Mouse (Mus musculus) Patski (cell line): ENCODE results near the gene Nit2. TPM values are rescaled to one million over a fixed set of nuclear protein-coding genes. Genes with fewer than 3 reads are reported as not detected.

Experiments used
- ATAC-seq: fragments of 100-300 bp; one replicate; pipeline ENCODE4 v1.8.0; 2021
- CTCF ChIA-PET: fragments of 350-600 bp; sonication (Branson Sonifier 250); formaldehyde crosslinking; loops from one replicate; lab custom pipeline; 2022; ENCODE audit warnings: inconsistent platforms; lab: Charles Lee
- POLR2A ChIA-PET: fragments of 350-600 bp; sonication (Branson Sonifier 250); formaldehyde crosslinking; loops from one replicate; lab custom pipeline; 2022; ENCODE audit warnings: antibody characterized with exemption, inconsistent platforms; lab: Charles Lee
- DNase-seq: peaks from one replicate; pipeline ENCODE4 v3.0.0-alpha.2; 2011; ENCODE audit warnings: low read depth, low spot score
- H3K27me3 ChIP-seq: fragments of 371-371 bp; one replicate; pipeline ENCODE4 v1.5.1; 2021
- CTCF ChIP-seq: fragments of 100-300 bp; IDR thresholded peaks from one replicate; pipeline ENCODE4 v1.5.1; 2021
- in situ Hi-C: fragments of 300-500 bp; cut with MboI; formaldehyde crosslinking; loops from 3 replicates; pipeline ENCODE4 v1.11.1; 2018; ENCODE audit warnings: low pct_unique_long_range_greater_than_20kb, mixed read lengths
- polyA plus RNA-seq: library from polyadenylated mRNA; unstranded; gene quantifications from one replicate; pipeline ENCODE4 v1.2.3, GENCODE M21; 2021

The Nit2 gene
- polyA plus RNA-seq, result 58.8 TPM

- ATAC-seq (peak; percentile 93), DNase-seq (peak; percentile 58)
- ChIA-PET POLR2A (interaction anchor here (0.9 to 2.2 kb wide), 2 partner anchors 13 to 29 kb away, joined by 3 to 5 read pairs; no protein-coding TSS in a partner anchor), CTCF (interaction anchor here (0.6 to 2.3 kb wide), 22 partner anchors 9 to 427 kb away, joined by 3 to 12 read pairs (median 4); partner anchors contain the start of gene Tomm70a)
- H3K27me3 ChIP-seq, result no peaks in the 10 kb centered on the region
- in situ Hi-C loops, result loop anchor here (5.0 kb wide), 1 partner anchor 45 kb away; the partner anchor contains the start of gene Tomm70a
- TF ChIP-seq CTCF, result peak; percentile 96
These were observed at the start of gene Nit2 for GRCm38 (mm10) chr16:57166611-57167513. Gene Nit2, minus strand, starts transcription at chr16:57167341.

- DNase-seq, result no peak
- CTCF ChIA-PET, result no interaction called here
- in situ Hi-C loops, result no loop called here
- no peak for ATAC-seq
- H3K27me3 ChIP-seq, result no peaks in the 10 kb centered on the region
- TF ChIP-seq CTCF, result no peak
- POLR2A ChIA-PET, result no interaction called here
These were observed 48.8 kb upstream of the Nit2 start for GRCm38 (mm10) chr16:57215957-57216356.

DNA sequence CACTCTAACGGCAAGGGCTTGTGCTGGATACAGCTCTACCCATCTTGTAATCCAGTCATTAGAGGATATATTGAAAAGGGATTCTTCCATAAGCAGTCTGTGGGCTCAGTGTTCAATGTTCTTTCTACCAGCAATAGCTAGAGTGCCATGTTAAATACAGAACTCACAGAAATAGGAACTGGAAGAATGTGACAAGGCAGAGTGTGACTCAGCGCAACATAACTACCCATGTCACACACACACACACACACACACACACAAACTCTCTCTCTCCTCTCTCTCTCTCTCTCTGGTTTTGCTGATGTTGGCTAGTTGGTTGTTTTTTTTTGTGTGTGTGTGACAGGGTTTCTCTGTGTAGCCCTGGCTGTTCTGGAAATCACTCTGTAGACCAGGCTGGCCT, 43.9 kb upstream of the Nit2 start:
- ChIA-PET POLR2A (no interaction called here), CTCF (no interaction called here)
- no peak for TF ChIP-seq CTCF
- no peak for DNase-seq
- in situ Hi-C loops, result no loop called here
- no peak for ATAC-seq
- H3K27me3 ChIP-seq, result no peaks in the 10 kb centered on the region

- ChIA-PET POLR2A (interaction anchor here (1.9 kb wide), 1 partner anchor 9 kb away, joined by 9 read pairs; no protein-coding TSS in a partner anchor), CTCF (interaction anchor here (1.0 to 2.4 kb wide), 4 partner anchors 10 to 18 kb away, joined by 4 to 10 read pairs (median 5); no protein-coding TSS in a partner anchor)
- no peak for ATAC-seq
- no peak for TF ChIP-seq CTCF
- in situ Hi-C loops, result no loop called here
- no peaks in the 10 kb centered on the region for H3K27me3 ChIP-seq
- no peak for DNase-seq
These were observed 41.2 kb upstream of the Nit2 start for GRCm38 (mm10) chr16:57208342-57208741.

- CTCF ChIA-PET, result interaction anchor here (1.4 to 4.5 kb wide), 3 partner anchors 10 to 16 kb away, joined by 5 to 15 read pairs (median 10); no protein-coding TSS in a partner anchor
- ATAC-seq (no peak), DNase-seq (no peak)
- in situ Hi-C loops, result no loop called here
- POLR2A ChIA-PET, result no interaction called here
- H3K27me3 ChIP-seq, result no peaks in the 10 kb centered on the region
- no peak for TF ChIP-seq CTCF
These were observed 30.1 kb upstream of the Nit2 start for GRCm38 (mm10) chr16:57197281-57197680.

DNA sequence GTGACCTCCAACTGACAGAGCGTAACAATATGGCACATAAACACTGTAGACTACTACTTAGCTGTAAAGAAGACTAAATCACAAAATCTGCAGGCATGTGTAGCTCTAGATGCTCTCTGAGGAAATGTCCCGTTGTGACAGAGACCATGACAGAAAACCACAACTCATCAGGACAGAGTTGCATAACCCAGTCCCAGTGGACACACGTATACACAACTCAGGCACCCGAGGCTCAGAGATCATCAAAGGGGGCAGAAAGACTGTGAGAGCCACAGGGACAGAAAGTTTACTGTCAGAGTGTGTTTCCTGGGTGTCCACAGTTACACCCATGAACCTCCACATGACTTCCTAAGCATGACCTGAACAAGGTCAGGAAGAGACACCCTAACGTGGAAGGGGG, 29.4 kb upstream of the Nit2 start:
- DNase-seq, result no peak
- in situ Hi-C loops, result no loop called here
- TF ChIP-seq CTCF, result no peak
- H3K27me3 ChIP-seq, result no peaks in the 10 kb centered on the region
- ChIA-PET POLR2A (no interaction called here), CTCF (interaction anchor here (1.4 to 4.5 kb wide), 2 partner anchors 11 to 13 kb away, joined by 5 to 10 read pairs; no protein-coding TSS in a partner anchor)
- ATAC-seq, result no peak

DNA sequence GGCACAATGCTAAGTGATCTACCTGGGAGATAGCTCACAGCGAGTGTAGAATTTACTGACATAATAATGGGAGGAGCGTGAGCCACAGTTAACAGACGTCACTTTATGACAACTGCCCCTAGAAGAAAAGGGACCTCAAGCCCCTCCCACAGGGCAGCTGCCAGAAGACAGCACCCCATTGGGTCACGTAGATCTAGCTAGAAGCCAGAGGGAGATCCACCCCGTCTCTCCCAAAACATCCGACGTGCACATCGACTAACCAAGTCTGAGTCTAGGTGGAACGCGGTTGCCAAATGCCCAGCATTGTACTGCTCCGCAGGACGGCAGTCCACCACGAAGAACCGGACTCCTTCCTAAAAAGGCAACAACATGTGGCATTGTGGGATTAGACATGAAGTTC, 24.1 kb upstream of the Nit2 start:
- CTCF ChIA-PET, result interaction anchor here (1.2 kb wide), 1 partner anchor 29 kb away, joined by 3 read pairs; no protein-coding TSS in a partner anchor
- ATAC-seq (no peak), DNase-seq (no peak)
- in situ Hi-C loops, result no loop called here
- TF ChIP-seq CTCF, result no peak
- no peaks in the 10 kb centered on the region for H3K27me3 ChIP-seq
- POLR2A ChIA-PET, result no interaction called here

DNA sequence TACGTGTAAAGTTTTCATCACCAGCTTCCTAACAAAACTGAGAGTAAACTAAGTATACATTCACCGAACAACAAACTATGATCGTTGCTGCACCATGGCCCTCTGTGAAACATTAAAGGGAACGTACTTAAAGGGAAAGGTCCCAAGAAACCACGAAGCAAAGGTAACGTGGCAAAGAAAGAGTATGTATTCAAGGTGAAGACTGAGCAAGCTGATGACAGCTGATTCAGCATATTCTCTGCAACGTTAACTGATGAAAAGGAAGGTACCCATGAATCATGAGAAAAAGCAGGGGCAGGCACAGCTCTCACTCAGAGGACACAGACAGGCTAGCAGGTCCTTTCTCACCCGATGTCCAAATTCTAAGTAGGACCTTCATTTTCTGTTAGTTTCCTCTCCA, 23.2 kb upstream of the Nit2 start:
- in situ Hi-C loops, result no loop called here
- TF ChIP-seq CTCF, result no peak
- POLR2A ChIA-PET, result no interaction called here
- no peaks in the 10 kb centered on the region for H3K27me3 ChIP-seq
- no peak for DNase-seq
- CTCF ChIA-PET, result interaction anchor here (1.2 kb wide), 2 partner anchors 24 to 28 kb away, joined by 3 read pairs; no protein-coding TSS in a partner anchor
- ATAC-seq, result no peak

GRCm38 (mm10) chr16:57189493-57189892, 22.4 kb upstream of the Nit2 start:
- ChIA-PET POLR2A (interaction anchor here (0.6 kb wide), 1 partner anchor 847 kb away, joined by 3 read pairs; no protein-coding TSS in a partner anchor), CTCF (no interaction called here)
- in situ Hi-C loops, result no loop called here
- TF ChIP-seq CTCF, result no peak
- no peak for ATAC-seq
- no peaks in the 10 kb centered on the region for H3K27me3 ChIP-seq
- no peak for DNase-seq

DNA sequence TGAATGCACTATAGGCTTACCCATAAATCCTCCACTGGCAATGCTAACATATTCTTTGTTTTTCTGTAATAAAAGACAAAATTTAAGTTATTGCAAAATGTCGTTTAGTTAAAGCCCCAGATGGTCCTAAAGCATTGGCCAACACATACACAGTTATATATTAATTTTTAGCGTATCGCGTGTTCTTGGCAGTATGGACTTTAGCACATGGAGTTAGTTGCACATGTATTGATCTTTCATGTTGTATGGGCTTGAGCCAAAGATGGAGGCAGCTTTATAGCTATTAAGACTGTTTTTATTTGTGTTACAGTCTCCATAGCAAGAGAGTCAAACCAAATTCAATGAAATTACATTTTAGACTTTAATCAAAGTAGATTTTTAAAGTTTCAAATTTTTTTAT, 19.5 kb upstream of the Nit2 start:
- CTCF ChIA-PET, result interaction anchor here (0.8 to 1.2 kb wide), 4 partner anchors 9 to 407 kb away, joined by 3 to 4 read pairs (median 3); no protein-coding TSS in a partner anchor
- no peak for DNase-seq
- in situ Hi-C loops, result no loop called here

GRCm38 (mm10) chr16:57182037-57182436, 14.9 kb upstream of the Nit2 start:
- no peak for ATAC-seq
- no peaks in the 10 kb centered on the region for H3K27me3 ChIP-seq
- ChIA-PET POLR2A (no interaction called here), CTCF (no interaction called here)
- no peak for DNase-seq
- in situ Hi-C loops, result no loop called here
- no peak for TF ChIP-seq CTCF

More for the DNA sequence above, 19.5 kb upstream of the Nit2 start:
- ATAC-seq, result no peak
- POLR2A ChIA-PET, result no interaction called here
- no peak for TF ChIP-seq CTCF
- H3K27me3 ChIP-seq, result no peaks in the 10 kb centered on the region
